ENCODE assay signal across 23 mouse cellular contexts in the genomic region with DNA sequence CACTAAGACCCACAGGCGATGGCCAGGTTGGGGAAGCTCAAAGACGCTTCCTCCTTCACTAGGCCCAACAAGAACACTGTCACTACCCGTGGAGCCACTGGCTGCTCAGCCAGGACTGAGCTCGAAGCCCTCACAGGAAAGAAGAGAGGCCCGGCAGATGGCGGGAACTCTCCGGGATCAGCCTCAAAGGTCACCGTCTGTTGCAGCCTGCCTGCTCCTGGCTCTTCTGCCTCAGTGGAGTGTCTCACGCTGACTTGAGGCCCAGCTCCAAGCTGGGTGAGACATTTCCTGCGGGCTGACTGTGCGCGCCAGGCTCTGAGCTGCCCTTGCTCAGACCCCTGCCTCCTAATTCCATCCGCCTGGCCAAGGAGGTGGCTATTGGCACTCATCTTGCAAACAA. TPM values are rescaled to one million over a fixed set of nuclear protein-coding genes. Genes with fewer than 3 reads are reported as not detected.
A peak's percentile ranks its signal among the peaks of the same experiment; 100 is the strongest.
DNase-seq lines count a peak whose midpoint lies in the region; ATAC-seq and TF ChIP-seq lines count a peak whose summit lies in the region.
"Had no signal": no experiment of that assay in that cellular context is flagged by ENCODE, and none has a peak within 500 bp of the region (broad histone marks: within the 10 kb centered on the region; RNA-seq: fewer than 3 reads in every experiment).

No protein-coding gene starts in this region.

- H3K9me3 ChIP-seq in forebrain, embryonic 10.5 days, result 0 out of 2 replicates have a peak, but pooled peaks cover 5% of the 10 kb centered on the region
- H3K9me3 ChIP-seq in forebrain, embryonic 12.5 days, result no peaks in the 10 kb centered on the region
- H3K9me3 ChIP-seq in E14TG2a.4 (ENCODE audit: low read length), result no peaks in the 10 kb centered on the region
- H3K9me3 ChIP-seq in embryonic facial prominence, embryonic 10.5 days, result no peaks in the 10 kb centered on the region
- no peaks in the 10 kb centered on the region for H3K9me3 ChIP-seq in intestine, embryonic 15.5 days
- H3K9me3 ChIP-seq: kidney, embryonic 15.5 days; limb, embryonic 12.5 days; liver, embryonic 13.5 days; lung, embryonic 15.5 days had no signal

- no peak for ATAC-seq in forebrain, embryonic 12.5 days (ENCODE audit: low FRiP score)
- no peak for ATAC-seq in intestine, embryonic 15.5 days
- ATAC-seq: forebrain, embryonic 16.5 days; inflammation-experienced regulatory T-cells, adult 6 months had no signal

- H3K4me1 ChIP-seq in forebrain, embryonic 10.5 days, result peaks cover 75% of the 10 kb centered on the region
- peaks cover 53% of the 10 kb centered on the region for H3K4me1 ChIP-seq in forebrain, embryonic 12.5 days
- peaks cover 58% of the 10 kb centered on the region for H3K4me1 ChIP-seq in E14TG2a.4 (replicated peaks; ENCODE audit: low read depth, low read length)
- H3K4me1 ChIP-seq in cerebellum, adult 2 months (ENCODE audit: control insufficient read depth, insufficient read depth, low read length), result peaks cover 77% of the 10 kb centered on the region
- H3K4me1 ChIP-seq in embryonic facial prominence, embryonic 10.5 days, result peaks cover 76% of the 10 kb centered on the region
- peaks cover 5% of the 10 kb centered on the region; the same call in 1 of the 2 replicates for H3K4me1 ChIP-seq in intestine, embryonic 15.5 days (replicated peaks)

- no peak for DNase-seq in forebrain, embryonic 10.5 days (ENCODE audit: extremely low spot score, low spot score)
- peak; percentile 96 to 99 for DNase-seq in cerebellum, adult 2 months
- no peak for DNase-seq in embryonic facial prominence, embryonic 10.5 days (ENCODE audit: low spot score)
- DNase-seq in right cerebral cortex, adult 18-20 months, result no peak
- DNase-seq in adrenal gland, postnatal 36 days, result no peak
- DNase-seq: adrenal gland, postnatal 25 days; heart, adult 11 months; heart, postnatal 4 days; liver, embryonic 13.5 days; midbrain, embryonic 14.5 days; thymus, adult 2 months had no signal

- H3K27ac ChIP-seq in forebrain, embryonic 10.5 days, result peak overlapping the region; percentile 93
- H3K27ac ChIP-seq in forebrain, embryonic 12.5 days, result no peak overlapping the region
- peak overlapping the region; percentile 91 for H3K27ac ChIP-seq in cerebellum, adult 2 months (ENCODE audit: insufficient read depth, low read length)
- peak overlapping the region; percentile 36 for H3K27ac ChIP-seq in embryonic facial prominence, embryonic 10.5 days (replicated peaks)
- H3K27ac ChIP-seq in intestine, embryonic 15.5 days, result no peak overlapping the region
- H3K27ac ChIP-seq: kidney, embryonic 15.5 days; limb, embryonic 12.5 days; liver, embryonic 13.5 days; lung, embryonic 15.5 days; macrophage had no signal

- TF ChIP-seq CTCF in E14TG2a.4 (conservative IDR thresholded peaks at IDR 0.05; ENCODE audit: low read length), result no peak
- TF ChIP-seq CTCF in cerebellum, adult 2 months (IDR thresholded peaks at IDR 0.05; ENCODE audit: borderline replicate concordance, insufficient read depth, low read depth, low read length), result no peak

- peak; percentile 31; the same call in 1 of the 2 replicates for TF ChIP-seq POLR2A in cerebellum, adult 2 months (IDR thresholded peaks at IDR 0.05; ENCODE audit: borderline replicate concordance, insufficient read depth, low read length)

- no peak overlapping the region for H3K4me2 ChIP-seq in forebrain, embryonic 12.5 days
- no peak overlapping the region for H3K4me2 ChIP-seq in intestine, embryonic 15.5 days (replicated peaks)
- H3K4me2 ChIP-seq: kidney, embryonic 15.5 days; limb, embryonic 12.5 days; liver, embryonic 13.5 days; lung, embryonic 15.5 days had no signal

- H3K4me3 ChIP-seq in forebrain, embryonic 10.5 days, result no peak overlapping the region
- no peak overlapping the region for H3K4me3 ChIP-seq in forebrain, embryonic 12.5 days (replicated peaks)
- H3K4me3 ChIP-seq in E14TG2a.4 (replicated peaks; ENCODE audit: low read length), result 0 out of 2 replicates have a peak overlapping the region, but pooled peaks have one; percentile 17
- H3K4me3 ChIP-seq in cerebellum, adult 2 months (replicated peaks; ENCODE audit: insufficient read depth, low read depth, low read length), result no peak overlapping the region
- H3K4me3 ChIP-seq in embryonic facial prominence, embryonic 10.5 days, result no peak overlapping the region
- no peak overlapping the region for H3K4me3 ChIP-seq in intestine, embryonic 15.5 days (replicated peaks)
- H3K4me3 ChIP-seq: erythroblast, embryonic 14.5 days; kidney, embryonic 15.5 days; limb, embryonic 12.5 days; liver, embryonic 13.5 days; lung, embryonic 15.5 days had no signal

- no peaks in the 10 kb centered on the region for H3K36me3 ChIP-seq in forebrain, embryonic 10.5 days (replicated peaks)
- H3K36me3 ChIP-seq in forebrain, embryonic 12.5 days (replicated peaks), result no peaks in the 10 kb centered on the region
- no peaks in the 10 kb centered on the region for H3K36me3 ChIP-seq in E14TG2a.4 (ENCODE audit: insufficient read depth, low read length)
- no peaks in the 10 kb centered on the region for H3K36me3 ChIP-seq in embryonic facial prominence, embryonic 10.5 days (replicated peaks)
- H3K36me3 ChIP-seq in intestine, embryonic 15.5 days, result no peaks in the 10 kb centered on the region
- H3K36me3 ChIP-seq: kidney, embryonic 15.5 days; limb, embryonic 12.5 days; liver, embryonic 13.5 days; lung, embryonic 15.5 days had no signal

- whole genome bisulfite sequencing in forebrain, embryonic 10.5 days, result 82% methylated on average over 13 of the region's 13 CpGs
- WGBS in forebrain, embryonic 12.5 days, result 77% methylated on average over 13 of the region's 13 CpGs
- WGBS in cerebellum, adult 2 months, result 7% methylated on average over 13 of the region's 13 CpGs
- 70% methylated on average over 13 of the region's 13 CpGs for WGBS in embryonic facial prominence, embryonic 10.5 days
- 73% methylated on average over 13 of the region's 13 CpGs for WGBS in intestine, embryonic 15.5 days

- H3K9ac ChIP-seq in forebrain, embryonic 12.5 days, result no peak overlapping the region
- no peak overlapping the region for H3K9ac ChIP-seq in intestine, embryonic 15.5 days
- H3K9ac ChIP-seq: kidney, embryonic 15.5 days; limb, embryonic 12.5 days; liver, embryonic 13.5 days; lung, embryonic 15.5 days had no signal

- peaks cover 39% of the 10 kb centered on the region for H3K27me3 ChIP-seq in forebrain, embryonic 10.5 days (ENCODE audit: poor library complexity, severe bottlenecking)
- no peaks in the 10 kb centered on the region for H3K27me3 ChIP-seq in forebrain, embryonic 12.5 days
- H3K27me3 ChIP-seq in E14TG2a.4 (ENCODE audit: insufficient read depth, low read length), result peaks cover 72% of the 10 kb centered on the region
- no peaks in the 10 kb centered on the region for H3K27me3 ChIP-seq in cerebellum, adult 2 months (ENCODE audit: control insufficient read depth, insufficient read depth, low read length)
- H3K27me3 ChIP-seq in embryonic facial prominence, embryonic 10.5 days (replicated peaks; ENCODE audit: low read depth, poor library complexity, severe bottlenecking), result peaks cover 56% of the 10 kb centered on the region
- H3K27me3 ChIP-seq in intestine, embryonic 15.5 days (replicated peaks), result peaks cover 23% of the 10 kb centered on the region

RNA-seq across cellular contexts. Expression of gene Grm4, which starts 22.1 kb away (rescaled TPM):
- 0.61 and 0.73 TPM in 2 replicates for polyA plus RNA-seq in forebrain, embryonic 10.5 days (2016; fragmentation: Nextera tagmentation; extraction: Ambion mirVana)
- polyA plus RNA-seq in forebrain, embryonic 12.5 days (2016; fragmentation: Nextera tagmentation; extraction: Ambion mirVana), result 2.4 TPM in 2 replicates
- 310 and 403 TPM in 2 replicates for polyA plus RNA-seq in cerebellum, adult 2 months (2012; rRNA removed)
- polyA plus RNA-seq in embryonic facial prominence, embryonic 10.5 days (2016; fragmentation: Nextera tagmentation; extraction: Ambion mirVana), result 0.96 and 1.3 TPM in 2 replicates
- polyA plus RNA-seq in intestine, embryonic 15.5 days (2015; fragmentation: Nextera tagmentation; extraction: Ambion mirVana), result 0.28 and 0.29 TPM in 2 replicates
- 10 to 100 TPM in 1 of 2 experiments, 1 to 10 TPM in 1; 3.4 to 12.2 TPM for total RNA-seq in adrenal gland, postnatal 36 days (2021)
- total RNA-seq: neutrophil, adult 5-6 weeks had no signal
- polyA plus RNA-seq: erythroblast, embryonic 14.5 days; heart, embryonic 14.5 days; liver, embryonic 13.5 days; macrophage had no signal

RNA-seq across cellular contexts. Expression of gene Hmga1, which starts 57.2 kb away (rescaled TPM):
- 821 and 911 TPM in 2 replicates for polyA plus RNA-seq in forebrain, embryonic 10.5 days (2016; fragmentation: Nextera tagmentation; extraction: Ambion mirVana)
- 214 and 228 TPM in 2 replicates for polyA plus RNA-seq in forebrain, embryonic 12.5 days (2016; fragmentation: Nextera tagmentation; extraction: Ambion mirVana)
- polyA plus RNA-seq in cerebellum, adult 2 months (2012; rRNA removed), result 124 and 133 TPM in 2 replicates
- polyA plus RNA-seq in embryonic facial prominence, embryonic 10.5 days (2016; fragmentation: Nextera tagmentation; extraction: Ambion mirVana), result 819 and 896 TPM in 2 replicates
- polyA plus RNA-seq in intestine, embryonic 15.5 days (2015; fragmentation: Nextera tagmentation; extraction: Ambion mirVana), result 298 and 307 TPM in 2 replicates
- total RNA-seq in adrenal gland, postnatal 36 days (2021), result 10 to 100 TPM; 16.1 to 19.4 TPM

Comparison
In these comparisons a context has a peak if more than half of its experiments do, and no peak if none do; other contexts are left out.
1. H3K27ac ChIP-seq: peak in forebrain, embryonic 10.5 days (single experiment), cerebellum, adult 2 months (single experiment) and embryonic facial prominence, embryonic 10.5 days (single experiment); none in forebrain, embryonic 12.5 days (single experiment) and intestine, embryonic 15.5 days (single experiment).
2. DNase-seq: peak in cerebellum, adult 2 months (2 of 2); none in forebrain, embryonic 10.5 days (single experiment), embryonic facial prominence, embryonic 10.5 days (single experiment), right cerebral cortex, adult 18-20 months (single experiment) and adrenal gland, postnatal 36 days (0 of 2).
3. RNA of gene Grm4, which starts 22.1 kb away (polyA plus RNA-seq): 310 to 403 TPM in cerebellum, adult 2 months; 2.4 TPM in forebrain, embryonic 12.5 days, 0.96 to 1.3 TPM in embryonic facial prominence, embryonic 10.5 days, 0.61 to 0.73 TPM in forebrain, embryonic 10.5 days and 0.28 to 0.29 TPM in intestine, embryonic 15.5 days; every median in the first group is over 10 times any median in the second.